Mouse (Mus musculus) adipose tissue, adult 10 weeks (tissue): ENCODE measurements around the gene Clock. TPM values are rescaled to one million over a fixed set of nuclear protein-coding genes. Genes with fewer than 3 reads are reported as not detected.

Source experiments
- polyA plus RNA-seq: library from polyadenylated mRNA; stranded (reverse); fragments of 350-450 nt; fragmentation: Illumina TruSeq; extraction: RNeasy Lipid Tissue Mini Kit (QIAGEN cat#74804); gene quantifications from one replicate; pipeline ENCODE4 v1.2.3, GENCODE M21; 2014; ENCODE audit warnings: low read depth, low replicate concordance

The Clock gene
- polyA plus RNA-seq = 15.0 TPM

DNA sequence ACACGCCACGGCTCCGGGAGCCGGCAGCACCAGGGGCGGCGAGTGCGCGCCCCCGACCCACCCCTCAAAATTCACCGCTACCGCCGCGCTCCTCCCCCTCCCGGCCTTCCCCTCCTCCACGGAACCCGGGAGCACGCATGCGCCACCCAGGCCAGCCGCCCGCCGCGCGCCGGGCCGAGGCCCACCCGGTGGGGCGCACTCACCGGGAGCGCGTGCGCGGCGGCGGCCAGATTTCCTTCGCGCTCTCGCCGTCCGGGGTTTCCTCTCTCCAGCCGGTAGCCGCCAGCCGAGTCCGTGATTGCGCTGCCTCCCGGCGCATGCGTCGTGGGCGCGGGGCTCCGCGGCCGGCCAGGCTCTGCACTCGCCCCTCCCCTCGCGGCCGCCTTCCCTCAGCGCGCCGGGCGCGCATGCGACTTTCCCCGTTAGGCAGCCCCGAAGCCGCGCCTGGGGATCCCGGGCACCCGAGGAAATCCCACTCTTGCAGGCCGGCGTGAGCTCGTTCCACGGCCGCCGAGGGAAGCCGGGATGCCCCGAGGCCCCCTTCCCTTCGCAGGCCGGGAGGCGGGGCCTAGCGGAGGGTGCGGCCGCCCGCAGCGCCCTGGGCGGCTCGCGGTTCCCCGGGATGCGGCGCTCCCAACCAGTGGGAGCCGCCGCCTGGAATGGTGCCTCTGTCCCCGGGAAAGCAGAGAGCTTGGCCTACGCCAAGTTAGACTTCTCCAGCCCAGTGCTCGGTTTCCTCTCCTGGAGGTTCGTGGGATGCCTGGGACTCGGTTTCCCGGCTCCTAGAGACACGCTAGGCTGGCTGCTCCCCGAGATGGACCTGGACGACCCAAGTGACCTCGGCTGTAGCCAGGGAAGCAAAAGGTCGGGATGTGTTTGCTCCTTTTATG is at the start of gene Clock:
TSS of gene Clock (minus strand) at position 341 of the 890 bp plus-strand sequence.

DNA sequence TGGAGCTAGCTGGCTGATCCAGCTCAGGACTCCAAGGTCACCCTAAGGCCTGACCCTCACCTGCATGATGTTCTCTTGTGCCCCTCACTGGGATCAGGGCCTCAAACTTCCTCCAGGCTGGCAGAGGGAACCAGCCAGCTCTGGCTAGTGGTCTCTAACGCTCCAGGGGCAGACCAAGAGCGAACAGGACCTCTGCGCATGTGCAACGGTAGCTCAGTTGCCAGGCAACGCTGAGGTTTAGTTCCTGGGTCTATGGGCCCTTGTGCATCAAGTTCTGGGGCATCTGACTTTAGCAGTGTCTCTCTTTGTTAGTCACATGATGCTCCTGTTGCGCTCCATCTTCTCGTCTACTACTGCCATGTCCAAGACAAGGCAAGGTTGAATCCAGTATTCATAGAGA is 26.4 kb upstream of the Clock start, which contains the start of gene Pdcl2:
TSS of gene Pdcl2 (minus strand) at position 204 of the 400 bp plus-strand sequence.

DNA sequence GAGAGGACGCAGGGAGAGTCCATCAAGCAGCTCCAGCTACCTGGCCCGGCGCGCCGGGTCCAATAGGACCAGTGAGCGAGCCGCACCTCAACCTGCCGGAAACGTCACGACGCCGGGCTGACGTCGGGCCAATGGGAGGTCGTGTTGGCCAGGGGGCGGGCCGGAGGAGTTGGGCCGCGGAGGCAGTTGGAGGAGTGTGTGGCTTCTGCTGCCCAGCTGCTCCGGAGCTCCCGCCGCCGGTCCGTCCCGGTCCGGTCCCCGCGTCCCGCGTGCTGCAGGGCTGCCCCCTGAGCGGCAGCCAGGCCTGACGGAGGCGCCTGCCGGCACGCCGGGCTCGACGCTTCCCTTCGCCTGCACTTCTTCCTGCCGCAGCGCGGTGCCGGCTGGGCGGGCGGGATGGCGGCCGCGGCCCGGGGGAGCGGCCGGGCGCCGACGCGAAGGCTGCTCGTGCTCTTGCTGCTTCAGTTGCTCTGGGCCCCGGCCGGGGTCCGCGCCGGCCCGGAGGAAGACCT is 120.8 kb downstream of the Clock start, which contains the start of gene Tmem165:
TSS of gene Tmem165 (plus strand) at position 131 of the 512 bp plus-strand sequence.

Other genes starting within 250 kb of the Clock start
- gene Srd5a3, start 164.5 kb downstream of the Clock start, polyA plus RNA-seq = 28.1 TPM
- gene Tmem165, start 120.9 kb downstream of the Clock start, polyA plus RNA-seq = 54.4 TPM
- 13.0 TPM for gene Pdcl2, start 26.4 kb upstream of the Clock start, polyA plus RNA-seq
- gene Nmu, start 59.0 kb upstream of the Clock start, polyA plus RNA-seq = not detected
- gene Gm7271, start 179.2 kb upstream of the Clock start, polyA plus RNA-seq = not detected
- gene Exoc1, start 224.5 kb upstream of the Clock start, polyA plus RNA-seq = 39.1 TPM